Mouse (Mus musculus): Measurements from ENCODE around the gene Fgd3. TPM values are rescaled to one million over a fixed set of nuclear protein-coding genes. Genes with fewer than 3 reads are reported as not detected.

The Fgd3 gene
- polyA plus RNA-seq, 1 experiment, result 0.56 TPM

DNA sequence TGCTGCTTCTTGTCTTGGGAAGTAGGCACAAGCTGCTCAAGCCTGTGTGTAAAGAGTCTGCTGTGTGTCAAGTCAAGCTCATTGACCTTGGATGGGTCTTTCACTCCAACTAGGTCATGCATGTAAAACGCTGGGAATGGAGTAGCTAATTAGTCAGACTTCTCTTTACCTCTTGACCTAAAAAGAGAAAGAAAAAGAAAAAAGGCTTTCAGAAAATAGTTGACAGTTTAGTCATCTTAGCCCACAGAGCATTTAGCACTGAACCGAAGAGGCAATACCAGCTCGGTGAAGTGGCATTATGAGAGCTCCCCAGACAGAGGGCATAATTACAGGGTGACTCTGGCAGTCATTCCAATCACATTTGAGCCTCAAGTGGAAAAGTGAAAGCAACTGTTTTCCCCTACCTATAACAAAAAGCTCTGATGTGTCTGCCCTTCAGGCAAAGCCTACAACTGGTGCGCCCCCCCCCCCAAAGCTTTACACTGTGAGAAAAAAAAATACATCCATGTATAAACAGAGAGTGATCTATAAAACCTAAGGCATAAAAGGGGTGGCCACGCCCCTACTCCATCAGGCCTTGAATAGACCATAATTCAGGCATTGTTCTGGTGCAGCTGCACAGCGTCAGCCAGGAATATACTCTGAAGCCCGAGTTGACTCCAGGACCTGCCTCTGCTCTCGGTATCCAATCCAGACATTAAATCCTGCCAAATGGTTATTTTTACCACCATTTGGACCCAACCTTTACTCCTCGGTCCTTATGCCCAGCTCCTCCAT lies 3.5 kb downstream of the Fgd3 start:
- H3K4me3 ChIP-seq (ENCODE audit: control insufficient read depth, low read depth, low read length), result no peak overlapping the region
- TF ChIP-seq CTCF (IDR thresholded peaks at IDR 0.05; ENCODE audit: control insufficient read depth, insufficient read depth, insufficient replicate concordance, low read depth, low read length) (no peak), POLR2A (IDR thresholded peaks at IDR 0.05; ENCODE audit: control insufficient read depth, low read depth, low read length) (no peak)
- no peaks in the 10 kb centered on the region for H3K27me3 ChIP-seq (ENCODE audit: control insufficient read depth, insufficient read depth, low read length)
- H3K4me1 ChIP-seq (ENCODE audit: control insufficient read depth, insufficient read depth, low read length), result peaks cover 8% of the 10 kb centered on the region
- H3K36me3 ChIP-seq (ENCODE audit: control insufficient read depth, insufficient read depth, low read length), result no peaks in the 10 kb centered on the region
- no peak overlapping the region for H3K27ac ChIP-seq (ENCODE audit: control insufficient read depth, insufficient read depth, low read depth, low read length)

DNA sequence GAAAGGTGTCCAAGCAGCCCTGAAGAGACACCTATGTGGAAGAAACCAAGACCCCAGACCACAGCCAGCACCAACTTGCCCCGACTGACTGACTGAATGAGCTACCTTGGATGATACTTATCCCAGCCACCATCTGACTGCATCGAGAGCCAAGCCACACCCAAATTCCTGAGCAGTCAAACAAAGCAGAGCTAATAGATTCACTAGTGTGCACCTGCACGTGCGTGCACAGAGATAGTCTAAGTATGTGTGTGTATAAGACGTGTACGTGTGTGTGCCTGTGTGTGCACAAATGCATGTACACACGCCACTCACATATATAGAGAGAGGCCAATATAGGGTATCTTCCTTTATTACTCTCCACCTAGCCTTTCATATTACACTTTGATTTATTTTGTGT lies 8.5 kb downstream of the Fgd3 start:
- no peak for TF ChIP-seq POLR2A (IDR thresholded peaks at IDR 0.05; ENCODE audit: control insufficient read depth, low read depth, low read length)
- TF ChIP-seq CTCF (IDR thresholded peaks at IDR 0.05; ENCODE audit: control insufficient read depth, insufficient read depth, insufficient replicate concordance, low read depth, low read length), result no peak

DNA sequence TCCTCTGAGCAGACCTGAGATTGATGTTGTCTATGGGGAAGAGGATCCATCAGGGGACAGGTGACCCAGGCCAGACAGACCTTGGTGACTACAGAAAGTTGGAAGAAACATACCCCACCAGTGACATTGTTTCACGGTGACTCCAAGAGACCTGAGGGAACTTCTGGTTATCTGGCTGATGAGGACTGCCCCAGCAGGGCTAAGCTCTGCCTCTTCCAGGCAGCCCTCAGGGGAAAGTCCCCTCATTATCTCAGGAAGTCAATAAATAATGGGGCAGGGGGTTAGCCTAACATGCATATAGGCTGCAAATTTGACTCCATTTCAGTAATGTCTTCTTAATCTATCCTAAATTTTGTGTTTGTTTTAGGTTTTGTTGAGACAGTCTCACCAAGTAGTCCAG lies 10.6 kb downstream of the Fgd3 start:
- no peak for TF ChIP-seq CTCF (IDR thresholded peaks at IDR 0.05; ENCODE audit: control insufficient read depth, insufficient read depth, insufficient replicate concordance, low read depth, low read length)
- Histone ChIP-seq H3K27ac (ENCODE audit: control insufficient read depth, insufficient read depth, low read depth, low read length) (no peak overlapping the region), H3K4me3 (ENCODE audit: control insufficient read depth, low read depth, low read length) (no peak overlapping the region), H3K27me3 (ENCODE audit: control insufficient read depth, insufficient read depth, low read length) (no peaks in the 10 kb centered on the region), H3K36me3 (ENCODE audit: control insufficient read depth, insufficient read depth, low read length) (no peaks in the 10 kb centered on the region), H3K4me1 (ENCODE audit: control insufficient read depth, insufficient read depth, low read length) (no peaks in the 10 kb centered on the region)

More for the DNA sequence above, 8.5 kb downstream of the Fgd3 start:
- H3K36me3 ChIP-seq (ENCODE audit: control insufficient read depth, insufficient read depth, low read length), result no peaks in the 10 kb centered on the region
- no peaks in the 10 kb centered on the region for H3K27me3 ChIP-seq (ENCODE audit: control insufficient read depth, insufficient read depth, low read length)
- no peak overlapping the region for H3K27ac ChIP-seq (ENCODE audit: control insufficient read depth, insufficient read depth, low read depth, low read length)
- H3K4me3 ChIP-seq (ENCODE audit: control insufficient read depth, low read depth, low read length), result no peak overlapping the region
- no peaks in the 10 kb centered on the region for H3K4me1 ChIP-seq (ENCODE audit: control insufficient read depth, insufficient read depth, low read length)

DNA sequence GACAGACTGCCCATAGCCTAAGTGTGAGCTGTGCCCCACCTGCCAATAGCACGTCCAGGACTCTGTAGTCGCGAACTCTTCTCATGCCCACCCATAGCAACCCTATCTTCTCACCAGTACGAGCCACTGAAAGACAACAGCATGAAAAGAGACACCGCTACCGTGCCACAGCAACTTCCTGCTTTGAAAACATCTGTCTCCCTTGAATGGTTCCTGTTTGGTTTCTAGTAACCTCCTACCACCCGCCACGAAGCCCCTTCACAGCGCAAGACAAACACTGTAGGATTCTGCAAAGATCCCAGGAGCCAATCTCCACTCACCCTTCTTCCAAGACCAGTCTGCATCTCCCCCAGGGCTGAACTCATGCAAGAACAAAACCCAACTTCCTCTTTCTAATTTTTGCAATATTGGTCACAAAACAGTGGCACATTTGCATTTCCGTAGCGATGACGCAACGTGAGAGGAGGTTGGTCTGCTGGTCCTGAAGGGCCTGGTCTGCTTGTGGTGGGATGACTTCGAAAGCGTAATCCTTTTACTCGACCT lies 11.2 kb downstream of the Fgd3 start:
- TF ChIP-seq CTCF (IDR thresholded peaks at IDR 0.05; ENCODE audit: control insufficient read depth, insufficient read depth, insufficient replicate concordance, low read depth, low read length), result no peak
- no peak for TF ChIP-seq POLR2A (IDR thresholded peaks at IDR 0.05; ENCODE audit: control insufficient read depth, low read depth, low read length)
- no peak overlapping the region for H3K27ac ChIP-seq (ENCODE audit: control insufficient read depth, insufficient read depth, low read depth, low read length)

DNA sequence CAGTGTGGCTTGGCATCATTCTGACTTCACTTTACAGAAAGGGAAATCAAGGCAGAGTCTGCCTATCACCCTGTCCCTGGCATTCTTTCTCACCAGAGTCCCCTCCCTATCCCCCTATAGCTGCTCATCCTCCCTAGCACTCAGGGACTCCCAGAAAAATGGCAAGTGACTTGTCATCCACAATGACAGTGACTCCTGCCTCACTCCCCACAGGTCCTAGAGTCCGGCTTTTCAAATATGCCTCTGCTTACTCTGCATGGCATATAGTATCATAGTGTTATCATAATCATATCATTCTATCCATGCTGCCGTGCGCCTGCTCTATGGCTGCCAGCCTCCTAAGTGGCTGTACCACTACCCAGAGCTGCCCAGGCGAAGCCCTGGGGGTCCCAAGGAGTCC lies 11.9 kb downstream of the Fgd3 start:
- TF ChIP-seq POLR2A (IDR thresholded peaks at IDR 0.05; ENCODE audit: control insufficient read depth, low read depth, low read length) (no peak), CTCF (IDR thresholded peaks at IDR 0.05; ENCODE audit: control insufficient read depth, insufficient read depth, insufficient replicate concordance, low read depth, low read length) (no peak)

More for the DNA sequence above, 11.2 kb downstream of the Fgd3 start:
- Histone ChIP-seq H3K4me3 (ENCODE audit: control insufficient read depth, low read depth, low read length) (no peak overlapping the region), H3K4me1 (ENCODE audit: control insufficient read depth, insufficient read depth, low read length) (no peaks in the 10 kb centered on the region), H3K36me3 (ENCODE audit: control insufficient read depth, insufficient read depth, low read length) (no peaks in the 10 kb centered on the region), H3K27me3 (ENCODE audit: control insufficient read depth, insufficient read depth, low read length) (no peaks in the 10 kb centered on the region)

DNA sequence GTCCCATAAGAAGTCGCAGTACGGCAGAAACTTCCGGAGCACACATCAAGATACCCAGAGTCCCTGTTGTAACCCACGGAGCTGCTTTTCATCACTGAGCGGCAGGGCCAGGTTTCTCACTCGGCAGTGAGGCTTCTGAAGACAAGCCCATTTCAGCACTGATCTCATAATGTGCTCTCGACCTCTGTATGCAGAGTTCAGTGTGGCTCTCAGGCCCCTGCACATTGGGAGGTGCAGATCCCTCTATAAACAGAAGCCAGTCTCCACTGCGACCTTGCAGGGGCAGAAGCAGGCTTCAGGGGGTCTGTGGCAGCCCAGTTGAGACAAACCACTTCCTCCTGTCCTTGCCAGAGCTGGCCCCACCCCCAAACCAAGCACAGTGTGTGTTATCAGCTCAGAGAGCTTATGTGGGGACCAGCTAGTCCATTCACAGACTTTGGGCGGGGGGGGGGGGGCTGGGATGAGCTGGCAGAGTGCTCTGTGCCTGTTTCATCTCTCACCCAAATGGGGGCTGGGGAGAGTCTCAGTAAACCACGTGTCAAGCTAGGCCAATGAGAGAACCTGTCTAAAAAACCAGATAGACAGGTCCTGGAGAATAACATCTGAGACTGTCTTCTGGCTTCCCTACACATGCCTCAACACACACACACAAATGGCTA lies 12.7 kb downstream of the Fgd3 start:
- no peaks in the 10 kb centered on the region for H3K27me3 ChIP-seq (ENCODE audit: control insufficient read depth, insufficient read depth, low read length)
- H3K4me1 ChIP-seq (ENCODE audit: control insufficient read depth, insufficient read depth, low read length), result no peaks in the 10 kb centered on the region
- H3K4me3 ChIP-seq (ENCODE audit: control insufficient read depth, low read depth, low read length), result no peak overlapping the region
- TF ChIP-seq POLR2A (IDR thresholded peaks at IDR 0.05; ENCODE audit: control insufficient read depth, low read depth, low read length), result no peak
- no peak for TF ChIP-seq CTCF (IDR thresholded peaks at IDR 0.05; ENCODE audit: control insufficient read depth, insufficient read depth, insufficient replicate concordance, low read depth, low read length)
- no peaks in the 10 kb centered on the region for H3K36me3 ChIP-seq (ENCODE audit: control insufficient read depth, insufficient read depth, low read length)
- no peak overlapping the region for H3K27ac ChIP-seq (ENCODE audit: control insufficient read depth, insufficient read depth, low read depth, low read length)

More for the DNA sequence above, 11.9 kb downstream of the Fgd3 start:
- no peak overlapping the region; the same call in 1 of the 2 replicates for H3K27ac ChIP-seq (ENCODE audit: control insufficient read depth, insufficient read depth, low read depth, low read length)
- no peaks in the 10 kb centered on the region for H3K36me3 ChIP-seq (ENCODE audit: control insufficient read depth, insufficient read depth, low read length)
- no peaks in the 10 kb centered on the region for H3K4me1 ChIP-seq (ENCODE audit: control insufficient read depth, insufficient read depth, low read length)
- no peaks in the 10 kb centered on the region for H3K27me3 ChIP-seq (ENCODE audit: control insufficient read depth, insufficient read depth, low read length)
- no peak overlapping the region for H3K4me3 ChIP-seq (ENCODE audit: control insufficient read depth, low read depth, low read length)

DNA sequence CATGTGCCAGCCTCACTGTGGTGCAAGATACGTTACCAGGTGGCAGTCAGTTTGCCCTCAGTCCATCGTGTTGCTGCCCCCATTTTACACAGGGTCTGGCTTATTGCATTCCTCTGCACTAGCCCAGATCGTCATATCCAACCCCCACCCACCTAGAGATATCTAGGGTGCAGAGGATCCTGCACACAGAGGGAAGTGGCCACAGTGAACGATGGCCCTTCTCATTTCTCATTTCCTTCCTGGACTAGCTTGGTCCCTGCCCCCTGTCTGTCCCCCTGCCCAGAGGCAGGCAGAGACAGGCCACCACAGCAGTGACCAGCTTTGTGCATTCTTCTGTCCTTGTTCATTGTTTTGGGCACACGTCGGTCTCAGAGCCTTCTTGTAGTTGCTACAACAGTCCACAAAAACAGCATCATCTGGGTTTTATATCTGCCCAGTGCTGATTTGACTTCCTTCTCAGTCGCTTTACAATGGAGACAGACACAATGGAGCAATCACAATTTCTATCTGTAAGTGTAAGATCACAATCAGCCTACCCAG lies 13.3 kb downstream of the Fgd3 start:
- no peak overlapping the region for H3K4me3 ChIP-seq (ENCODE audit: control insufficient read depth, low read depth, low read length)
- no peaks in the 10 kb centered on the region for H3K36me3 ChIP-seq (ENCODE audit: control insufficient read depth, insufficient read depth, low read length)
- H3K4me1 ChIP-seq (ENCODE audit: control insufficient read depth, insufficient read depth, low read length), result no peaks in the 10 kb centered on the region
- H3K27me3 ChIP-seq (ENCODE audit: control insufficient read depth, insufficient read depth, low read length), result no peaks in the 10 kb centered on the region
- no peak overlapping the region for H3K27ac ChIP-seq (ENCODE audit: control insufficient read depth, insufficient read depth, low read depth, low read length)
- TF ChIP-seq CTCF (IDR thresholded peaks at IDR 0.05; ENCODE audit: control insufficient read depth, insufficient read depth, insufficient replicate concordance, low read depth, low read length) (no peak), POLR2A (IDR thresholded peaks at IDR 0.05; ENCODE audit: control insufficient read depth, low read depth, low read length) (no peak)

Measured in testis, adult 2 months (tissue).